Mouse (Mus musculus) stomach, postnatal 0 days (tissue): ENCODE data around the gene Hddc2. TPM values are rescaled to one million over a fixed set of nuclear protein-coding genes. Genes with fewer than 3 reads are reported as not detected.

Source experiments
- ATAC-seq: fragments of 200-750 bp; cut with Nextera tagmentation; 2 replicates; pipeline ENCODE4 v1.8.0; 2017; ENCODE audit not compliant: low FRiP score, low TSS enrichment
- DNase-seq: peaks from one replicate; pipeline ENCODE4 v3.0.0-alpha.2; 2016; ENCODE audit warnings: low spot score
- H3K27ac ChIP-seq: fragments of 300-500 bp; sonication (generic); replicated peaks from 2 replicates; pipeline ENCODE4 v1.5.1; 2014; ENCODE audit warnings: mild to moderate bottlenecking, control low read depth
- H3K27me3 ChIP-seq: fragments of 300-500 bp; sonication (generic); 2 replicates; pipeline ENCODE4 v1.6.1; 2014; ENCODE audit warnings: low read length; ENCODE audit not compliant: control insufficient read depth, insufficient read depth
- H3K36me3 ChIP-seq: fragments of 300-500 bp; sonication (generic); 2 replicates; pipeline ENCODE4 v1.6.1; 2014; ENCODE audit warnings: low read length, mixed read lengths; ENCODE audit not compliant: control insufficient read depth, insufficient read depth
- H3K4me1 ChIP-seq: fragments of 300-500 bp; sonication (generic); replicated peaks from 2 replicates; pipeline ENCODE4 v1.6.1; 2014; ENCODE audit warnings: antibody characterized with exemption; ENCODE audit not compliant: control insufficient read depth, insufficient read depth
- H3K4me2 ChIP-seq: fragments of 300-500 bp; sonication (generic); replicated peaks from 2 replicates; pipeline ENCODE4 v1.6.1; 2014; ENCODE audit warnings: low read depth, mild to moderate bottlenecking, control low read depth, moderate library complexity
- H3K4me3 ChIP-seq: fragments of 300-500 bp; sonication (generic); 2 replicates; pipeline ENCODE4 v1.5.1; 2014; ENCODE audit warnings: low read depth, low read length, control low read depth
- H3K9ac ChIP-seq: fragments of 300-500 bp; sonication (generic); 2 replicates; pipeline ENCODE4 v1.6.1; 2014; ENCODE audit warnings: mild to moderate bottlenecking, low read length, control low read depth, mixed read lengths
- H3K9me3 ChIP-seq: fragments of 300-500 bp; sonication (generic); 2 replicates; pipeline ENCODE4 v1.6.1; 2016; ENCODE audit warnings: low read length; ENCODE audit not compliant: control insufficient read depth
- CTCF ChIP-seq: IDR thresholded peaks from 2 replicates; pipeline ENCODE4 v1.5.1; 2016; ENCODE audit warnings: antibody characterized with exemption, low read depth, mild to moderate bottlenecking, moderate library complexity
- EP300 ChIP-seq: optimal IDR thresholded peaks from 2 replicates; pipeline ENCODE3; 2016; ENCODE audit warnings: antibody characterized with exemption
- WGBS: fragments of 180-500 bp; shearing (Covaris S2); extraction: QIAGEN DNeasy Blood & Tissue Kit; methylation state at CpG from one replicate; pipeline ENCODE4 v1.1.7; 2014; 5-methylcytosine and 5-hydroxymethylcytosine counted together
- polyA plus RNA-seq: library from polyadenylated mRNA; unstranded; fragments of >200 nt; fragmentation: Nextera tagmentation; extraction: Ambion mirVana; gene quantifications from 2 replicates; pipeline ENCODE4 v1.2.1, GENCODE M21; 2015

Gene Hddc2
- polyA plus RNA-seq, 1 experiment from 2014 or later: 58.4 TPM

DNA sequence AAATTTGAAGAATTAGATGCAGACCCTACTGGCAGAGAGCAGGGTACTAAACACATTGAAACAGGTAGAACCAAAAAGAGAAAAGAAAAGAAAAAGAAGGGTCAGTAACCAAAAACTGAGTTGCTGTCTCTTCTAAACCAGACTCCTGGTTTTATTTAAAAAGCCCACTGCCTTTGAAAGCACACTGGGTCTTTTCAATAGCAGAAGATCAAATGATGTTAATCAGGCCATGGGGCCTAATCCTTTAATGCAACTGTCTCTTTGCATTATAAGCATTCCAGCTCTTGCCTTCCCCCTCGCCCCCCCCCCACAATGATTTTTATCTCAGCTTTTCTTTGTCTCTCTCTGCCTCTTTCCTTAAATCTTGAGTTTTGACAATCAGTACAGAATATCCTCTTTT lies 16.7 kb upstream of the Hddc2 start:
- Histone ChIP-seq H3K9me3 (no peaks in the 10 kb centered on the region), H3K4me1 (no peaks in the 10 kb centered on the region), H3K4me2 (no peak overlapping the region), H3K27me3 (no peaks in the 10 kb centered on the region), H3K4me3 (no peak overlapping the region), H3K36me3 (no peaks in the 10 kb centered on the region), H3K9ac (no peak overlapping the region), H3K27ac (no peak overlapping the region)
- DNase-seq: no peak
- ATAC-seq: no peak
- 38% methylated on average over 1 of the region's 1 CpGs for WGBS
- TF ChIP-seq EP300 (no peak), CTCF (no peak)

DNA sequence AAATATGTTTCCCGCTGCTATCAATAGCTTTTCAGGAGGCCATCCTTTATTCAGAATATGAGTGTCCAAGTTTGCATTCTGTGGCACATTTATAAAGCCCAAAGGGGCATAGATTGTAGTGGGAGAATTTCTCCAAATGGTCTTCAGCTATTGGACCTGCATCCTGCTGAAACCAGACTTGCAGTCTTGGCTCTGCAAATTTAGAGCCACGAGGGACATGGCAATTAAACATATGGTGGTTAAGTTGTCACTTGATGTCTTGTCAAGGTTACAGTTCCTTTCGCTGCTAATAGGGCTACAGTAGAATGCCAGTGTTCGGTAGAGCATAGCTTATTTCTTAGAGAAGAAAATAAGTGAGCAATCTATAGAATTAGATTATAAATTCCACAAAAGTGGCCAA lies 16.1 kb upstream of the Hddc2 start:
- no peak overlapping the region for H3K27ac ChIP-seq
- DNase-seq: no peak
- H3K9ac ChIP-seq: no peak overlapping the region
- no peaks in the 10 kb centered on the region for H3K4me1 ChIP-seq
- H3K4me3 ChIP-seq: no peak overlapping the region
- no peak for ATAC-seq
- H3K4me2 ChIP-seq: no peak overlapping the region
- no peaks in the 10 kb centered on the region for H3K27me3 ChIP-seq
- no peaks in the 10 kb centered on the region for H3K9me3 ChIP-seq
- no peak for TF ChIP-seq EP300
- TF ChIP-seq CTCF: no peak
- 82% methylated on average over 4 of the region's 4 CpGs for WGBS
- no peaks in the 10 kb centered on the region for H3K36me3 ChIP-seq

DNA sequence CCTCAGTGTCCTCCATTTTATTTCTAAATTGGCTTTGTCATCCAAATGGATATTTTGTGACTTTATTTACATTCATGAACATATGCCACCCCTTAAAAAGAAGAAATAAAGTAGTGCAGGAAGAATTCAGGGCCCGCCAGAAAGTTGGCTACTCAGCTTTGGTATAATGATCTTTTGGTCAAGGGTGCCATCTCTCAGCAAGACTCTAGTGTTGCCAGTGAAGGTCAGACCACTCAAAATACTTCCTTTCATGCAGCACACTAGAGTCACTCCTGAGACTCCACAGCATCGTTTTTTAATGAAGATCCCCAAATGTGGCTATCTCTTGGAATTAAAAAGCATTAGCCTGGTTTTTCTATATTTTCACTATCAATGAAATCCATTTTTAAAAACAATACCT lies 14.9 kb upstream of the Hddc2 start:
- WGBS: 62% methylated on average over 2 of the region's 2 CpGs
- no peak overlapping the region for H3K4me3 ChIP-seq
- TF ChIP-seq CTCF: no peak
- no peaks in the 10 kb centered on the region for H3K4me1 ChIP-seq
- no peak overlapping the region for H3K9ac ChIP-seq
- no peaks in the 10 kb centered on the region for H3K27me3 ChIP-seq
- no peak overlapping the region for H3K27ac ChIP-seq
- no peaks in the 10 kb centered on the region for H3K36me3 ChIP-seq
- no peaks in the 10 kb centered on the region for H3K9me3 ChIP-seq
- no peak for ATAC-seq
- no peak overlapping the region for H3K4me2 ChIP-seq
- no peak for DNase-seq

DNA sequence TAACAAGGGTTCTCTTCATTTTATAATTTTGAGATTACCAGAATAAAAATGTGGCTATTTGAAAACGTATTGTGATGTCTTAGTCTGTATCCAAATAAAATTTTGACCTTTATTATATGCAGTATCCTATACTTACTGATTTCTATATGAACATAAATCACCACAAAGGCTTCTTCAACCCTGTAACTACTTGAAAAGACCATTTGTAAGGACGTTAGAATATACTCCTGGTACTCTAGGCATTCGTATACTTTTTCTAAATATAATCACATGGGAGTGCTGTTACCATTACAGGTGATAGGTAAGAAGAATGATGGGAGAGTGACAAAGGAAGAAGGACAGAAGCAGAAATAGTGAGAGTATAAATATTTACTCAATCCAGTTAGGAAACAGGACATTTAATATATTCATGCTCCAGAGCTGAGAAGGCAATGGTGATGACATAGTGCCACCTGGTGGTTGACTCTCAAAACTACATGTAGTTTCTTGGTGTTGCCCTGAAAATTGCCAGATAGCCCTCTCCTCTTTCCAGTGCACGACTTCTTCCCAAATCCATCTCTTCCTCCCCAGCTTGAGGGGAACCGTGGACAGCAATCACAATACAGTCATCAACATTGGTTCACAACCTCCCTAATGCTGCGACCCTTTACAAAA lies 14.1 kb upstream of the Hddc2 start:
- Histone ChIP-seq H3K9me3 (no peaks in the 10 kb centered on the region), H3K27ac (no peak overlapping the region), H3K4me3 (no peak overlapping the region), H3K36me3 (no peaks in the 10 kb centered on the region), H3K27me3 (no peaks in the 10 kb centered on the region), H3K4me2 (no peak overlapping the region), H3K9ac (no peak overlapping the region), H3K4me1 (no peaks in the 10 kb centered on the region)
- WGBS: 24% methylated on average over 6 of the region's 6 CpGs
- DNase-seq: peak; percentile 53
- no peak for ATAC-seq
- TF ChIP-seq EP300: no peak
- TF ChIP-seq CTCF: peak; percentile 91

DNA sequence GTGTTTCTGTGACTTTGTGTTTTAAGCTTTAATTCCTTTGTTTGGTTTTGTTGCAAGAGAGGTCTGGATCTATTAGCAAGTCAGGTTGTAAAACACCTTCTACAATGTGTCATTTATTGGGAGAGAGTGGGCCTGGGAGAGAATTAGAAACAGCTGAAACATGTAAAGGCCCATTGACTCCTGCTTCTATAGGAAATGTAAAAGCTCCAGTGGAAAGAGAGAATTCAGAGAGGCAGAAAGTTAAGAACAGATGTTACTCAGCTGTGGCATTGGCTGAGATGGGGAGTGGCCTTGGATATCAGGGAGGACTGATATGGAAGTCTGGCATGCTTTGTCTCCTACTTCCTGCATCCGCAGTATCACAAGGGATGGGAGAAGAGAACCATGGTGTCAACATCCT lies 12.9 kb upstream of the Hddc2 start:
- Histone ChIP-seq H3K4me1 (no peaks in the 10 kb centered on the region), H3K36me3 (no peaks in the 10 kb centered on the region), H3K27me3 (no peaks in the 10 kb centered on the region), H3K9me3 (no peaks in the 10 kb centered on the region), H3K27ac (no peak overlapping the region), H3K9ac (no peak overlapping the region), H3K4me2 (no peak overlapping the region), H3K4me3 (no peak overlapping the region)
- ATAC-seq (no peak), DNase-seq (no peak)
- TF ChIP-seq CTCF (no peak), EP300 (no peak)
- 52% methylated on average over 1 of the region's 1 CpGs for WGBS

DNA sequence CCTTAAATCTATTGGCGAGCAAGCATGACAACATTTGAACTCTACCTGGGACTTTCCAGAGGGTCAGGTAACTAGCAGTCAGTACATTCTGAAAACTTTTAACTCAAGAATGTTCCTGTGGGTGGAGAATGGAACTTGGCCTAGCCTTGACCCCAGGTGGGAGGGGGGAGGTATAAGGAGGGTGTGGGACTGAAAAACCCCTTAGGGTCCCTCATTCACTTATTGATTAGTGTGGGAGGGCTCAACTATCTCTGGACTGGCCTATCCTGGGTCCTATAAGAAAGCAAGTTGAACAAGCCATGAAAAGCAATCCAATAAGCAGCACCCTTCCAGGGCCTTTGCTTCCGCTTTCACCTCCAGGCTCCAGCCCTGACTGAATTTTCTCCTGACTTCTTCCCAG lies 9.7 kb upstream of the Hddc2 start:
- no peak overlapping the region for H3K4me2 ChIP-seq
- no peaks in the 10 kb centered on the region for H3K9me3 ChIP-seq
- WGBS: 99% methylated on average over 2 of the region's 2 CpGs
- TF ChIP-seq EP300 (no peak), CTCF (no peak)
- DNase-seq (no peak), ATAC-seq (no peak)
- no peak overlapping the region for H3K4me3 ChIP-seq
- no peak overlapping the region for H3K9ac ChIP-seq
- H3K27ac ChIP-seq: no peak overlapping the region
- H3K4me1 ChIP-seq: no peaks in the 10 kb centered on the region
- no peaks in the 10 kb centered on the region for H3K36me3 ChIP-seq
- H3K27me3 ChIP-seq: no peaks in the 10 kb centered on the region
